Mouse (Mus musculus) C2C12 (cell line): Measurements from ENCODE around the gene Camk1g. TPM values are rescaled to one million over a fixed set of nuclear protein-coding genes. Genes with fewer than 3 reads are reported as not detected.

Source experiments
- H3K27me3 ChIP-seq: one replicate; pipeline ENCODE4 v1.6.1; 2011; ENCODE audit not compliant: control insufficient read depth, insufficient read depth, insufficient read length
- H3K36me3 ChIP-seq: one replicate; pipeline ENCODE4 v1.6.1; 2011; ENCODE audit not compliant: control insufficient read depth, insufficient read depth
- H3K4me3 ChIP-seq: one replicate; pipeline ENCODE4 v1.5.1; 2011; ENCODE audit warnings: mild to moderate bottlenecking, control low read depth; ENCODE audit not compliant: poor library complexity, insufficient read depth, severe bottlenecking
- H3K79me2 ChIP-seq: one replicate; pipeline ENCODE4 v1.6.1; 2011; ENCODE audit not compliant: control insufficient read depth, insufficient read depth
- H3K79me3 ChIP-seq: one replicate; pipeline ENCODE4 v1.6.1; 2011; ENCODE audit warnings: low read depth, control low read depth
- H3ac ChIP-seq: one replicate; pipeline ENCODE3; 2011; ENCODE audit warnings: low read depth; ENCODE audit not compliant: control insufficient read depth, insufficient read length
- CEBPB ChIP-seq: IDR thresholded peaks from one replicate; pipeline ENCODE4 v1.6.1; 2011; ENCODE audit warnings: low read depth, mild to moderate bottlenecking, control low read depth, moderate library complexity
- CTCF ChIP-seq: IDR thresholded peaks from one replicate; pipeline ENCODE4 v1.5.1; 2011; ENCODE audit not compliant: control insufficient read depth, insufficient read depth, insufficient read length
- FOSL1 ChIP-seq: IDR thresholded peaks from one replicate; pipeline ENCODE4 v1.8.0; 2011; ENCODE audit warnings: mild to moderate bottlenecking, low read length; ENCODE audit not compliant: poor library complexity, insufficient read depth, severe bottlenecking
- MAX ChIP-seq: IDR thresholded peaks from one replicate; pipeline ENCODE4 v1.6.1; 2011; ENCODE audit warnings: mild to moderate bottlenecking, control low read depth
- MYOD1 ChIP-seq: IDR thresholded peaks from one replicate; pipeline ENCODE4 v1.6.1; 2011; ENCODE audit warnings: low read depth; ENCODE audit not compliant: control insufficient read depth, insufficient read length
- MYOG ChIP-seq: IDR thresholded peaks from one replicate; pipeline ENCODE4 v1.6.1; 2011; ENCODE audit not compliant: control insufficient read depth, insufficient read length; ENCODE audit errors: extremely low read depth
- USF1 ChIP-seq: IDR thresholded peaks from one replicate; pipeline ENCODE4 v1.6.1; 2011; ENCODE audit warnings: low read depth, mild to moderate bottlenecking, control low read depth, moderate library complexity
- long read RNA-seq, 2 experiments: library from polyadenylated mRNA; unstranded; transcript quantifications; one replicate each; pipeline ENCODE4 v2.0.0; 2019 to 2020
- polyA plus RNA-seq: library from polyadenylated mRNA; unstranded; fragments of >200 nt; fragmentation: generic; extraction: Trizol; gene quantifications from one replicate; pipeline ENCODE4 v1.2.1, GENCODE M21; 2012; ENCODE audit warnings: missing spikeins

The Camk1g gene
- polyA plus RNA-seq, result 1.2 TPM
- long read RNA-seq, experiment 1, partial matches to known transcripts, result 0 of 4 reads
- long read RNA-seq, experiment 1, other reads (novel, unspliced or antisense), result 1 of 4 reads
- long read RNA-seq, experiment 2, partial matches to known transcripts, result 0 of 2 reads
- long read RNA-seq, experiment 2, other reads (novel, unspliced or antisense), result 1 of 2 reads

GRCm38 (mm10) chr1:193370096-193370495 is at the start of gene Camk1g:
Camk1g (minus strand) TSS chr1:193370298.
- Histone ChIP-seq H3K4me3 (no peak within 1 kb of the TSS), H3K36me3 (no peaks in the 10 kb centered on the region), H3K27me3 (no peaks in the 10 kb centered on the region), H3K79me2 (no peaks in the 10 kb centered on the region), H3ac (no peak within 1 kb of the TSS), H3K79me3 (no peaks in the 10 kb centered on the region)
- no peak for TF ChIP-seq CEBPB
- no peak for TF ChIP-seq MYOG
- no peak for TF ChIP-seq MYOD1
- no peak for TF ChIP-seq FOSL1
- TF ChIP-seq MAX, result no peak
- no peak for TF ChIP-seq USF1
- TF ChIP-seq CTCF, result no peak

GRCm38 (mm10) chr1:193419168-193419567 is 49.1 kb upstream of the Camk1g start:
- no peaks in the 10 kb centered on the region for H3K27me3 ChIP-seq
- no peaks in the 10 kb centered on the region for H3K79me2 ChIP-seq
- no peak for TF ChIP-seq CTCF
- no peak for TF ChIP-seq MYOG
- no peak for TF ChIP-seq MAX
- no peak for TF ChIP-seq MYOD1
- no peak for TF ChIP-seq USF1
- TF ChIP-seq FOSL1, result no peak
- no peak for TF ChIP-seq CEBPB
- H3K36me3 ChIP-seq, result no peaks in the 10 kb centered on the region
- H3K4me3 ChIP-seq, result no peak overlapping the region
- no peak overlapping the region for H3ac ChIP-seq
- H3K79me3 ChIP-seq, result no peaks in the 10 kb centered on the region

- TF ChIP-seq MAX (no peak), MYOG (no peak), CTCF (no peak), USF1 (no peak), MYOD1 (no peak), CEBPB (no peak), FOSL1 (no peak)
- no peaks in the 10 kb centered on the region for H3K79me2 ChIP-seq
Measured at GRCm38 (mm10) chr1:193418656-193419055, 48.6 kb upstream of the Camk1g start.

GRCm38 (mm10) chr1:193414067-193414466 is 44.0 kb upstream of the Camk1g start:
- Histone ChIP-seq H3K4me3 (no peak overlapping the region), H3ac (no peak overlapping the region), H3K79me2 (no peaks in the 10 kb centered on the region), H3K27me3 (no peaks in the 10 kb centered on the region), H3K79me3 (no peaks in the 10 kb centered on the region), H3K36me3 (no peaks in the 10 kb centered on the region)
- no peak for TF ChIP-seq USF1
- TF ChIP-seq MAX, result no peak
- no peak for TF ChIP-seq FOSL1
- no peak for TF ChIP-seq CTCF
- no peak for TF ChIP-seq MYOD1
- TF ChIP-seq MYOG, result no peak
- TF ChIP-seq CEBPB, result no peak

More at GRCm38 (mm10) chr1:193418656-193419055, 48.6 kb upstream of the Camk1g start:
- H3K4me3 ChIP-seq, result no peak overlapping the region
- H3K79me3 ChIP-seq, result no peaks in the 10 kb centered on the region
- H3ac ChIP-seq, result no peak overlapping the region
- H3K27me3 ChIP-seq, result no peaks in the 10 kb centered on the region
- H3K36me3 ChIP-seq, result no peaks in the 10 kb centered on the region

- H3K36me3 ChIP-seq, result no peaks in the 10 kb centered on the region
- TF ChIP-seq FOSL1 (peak; percentile 58), MAX (peak; percentile 36), MYOD1 (no peak)
- no peaks in the 10 kb centered on the region for H3K79me2 ChIP-seq
- H3K4me3 ChIP-seq, result no peak overlapping the region
- no peak overlapping the region for H3ac ChIP-seq
- no peaks in the 10 kb centered on the region for H3K79me3 ChIP-seq
- H3K27me3 ChIP-seq, result no peaks in the 10 kb centered on the region
Measured at GRCm38 (mm10) chr1:193413368-193414000, 43.4 kb upstream of the Camk1g start.

- Histone ChIP-seq H3K79me2 (no peaks in the 10 kb centered on the region), H3K36me3 (no peaks in the 10 kb centered on the region), H3K27me3 (no peaks in the 10 kb centered on the region), H3K79me3 (no peaks in the 10 kb centered on the region), H3K4me3 (no peak overlapping the region), H3ac (no peak overlapping the region)
- no peak for TF ChIP-seq CTCF
- TF ChIP-seq MYOD1, result peak; percentile 7
Measured at GRCm38 (mm10) chr1:193407487-193407886, 37.4 kb upstream of the Camk1g start.
